Mouse (Mus musculus) megakaryocyte, embryonic 14.5 days (primary cell): ENCODE measurements around the gene Zfp2. TPM values are rescaled to one million over a fixed set of nuclear protein-coding genes. Genes with fewer than 3 reads are reported as not detected.
A peak's percentile ranks its signal among the peaks of the same experiment; 100 is the strongest.

Experiments
- H3K27me3 ChIP-seq: replicated peaks from 2 replicates; pipeline ENCODE3; 2012; ENCODE audit warnings: inconsistent platforms
- H3K36me3 ChIP-seq: replicated peaks from 2 replicates; pipeline ENCODE3; 2012; ENCODE audit warnings: low read length, inconsistent platforms, mixed read lengths
- H3K4me1 ChIP-seq: 2 replicates; pipeline ENCODE4 v1.6.1; 2012; ENCODE audit warnings: inconsistent platforms
- H3K4me3 ChIP-seq: replicated peaks from 2 replicates; pipeline ENCODE3; 2012; ENCODE audit warnings: moderate library complexity, mild to moderate bottlenecking, inconsistent platforms
- H3K9me3 ChIP-seq: 2 replicates; pipeline ENCODE4 v1.6.1; 2012; ENCODE audit warnings: inconsistent platforms
- FLI1 ChIP-seq: IDR thresholded peaks from 2 replicates; pipeline ENCODE4 v1.6.1; 2012; ENCODE audit warnings: low read length, inconsistent platforms, mixed read lengths
- GATA1 ChIP-seq: IDR thresholded peaks from 3 replicates; pipeline ENCODE4 v1.6.1; 2012; ENCODE audit warnings: mixed read lengths, low read length, inconsistent platforms, borderline replicate concordance
- polyA plus RNA-seq: library from polyadenylated mRNA; stranded (reverse); fragments of >175 nt; gene quantifications from 2 replicates; pipeline ENCODE4 v1.2.3, GENCODE M21; 2012; ENCODE audit warnings: low replicate concordance; ENCODE audit not compliant: insufficient read depth

The Zfp2 gene
- polyA plus RNA-seq, 1 experiment = not detected

DNA sequence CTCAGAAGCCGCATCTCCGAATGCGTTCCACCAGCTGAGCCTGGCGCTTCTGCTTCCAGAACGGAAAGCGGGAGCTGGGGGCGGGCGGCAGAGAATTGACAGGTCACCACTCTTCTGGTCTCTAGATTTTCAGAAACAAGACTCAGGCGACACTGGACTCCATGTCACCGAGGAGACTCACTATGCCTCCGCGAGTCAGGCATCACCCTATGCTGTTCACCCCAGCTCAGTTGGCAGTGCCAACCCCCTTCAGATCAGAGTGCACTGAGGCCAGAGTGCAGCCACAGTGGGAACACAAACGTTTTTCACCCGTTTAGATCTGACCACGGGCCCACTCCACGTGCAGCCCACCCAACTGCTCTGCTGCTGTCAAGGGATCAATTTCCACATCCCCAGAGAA is 15.1 kb upstream of the Zfp2 start:
- Histone ChIP-seq H3K36me3 (no peaks in the 10 kb centered on the region), H3K27me3 (peaks cover 19% of the 10 kb centered on the region), H3K9me3 (peaks cover 16% of the 10 kb centered on the region; the same call in 1 of the 2 replicates), H3K4me3 (peak overlapping the region; percentile 92), H3K4me1 (peaks cover 10% of the 10 kb centered on the region)
- no peak for TF ChIP-seq FLI1
- no peak for TF ChIP-seq GATA1

DNA sequence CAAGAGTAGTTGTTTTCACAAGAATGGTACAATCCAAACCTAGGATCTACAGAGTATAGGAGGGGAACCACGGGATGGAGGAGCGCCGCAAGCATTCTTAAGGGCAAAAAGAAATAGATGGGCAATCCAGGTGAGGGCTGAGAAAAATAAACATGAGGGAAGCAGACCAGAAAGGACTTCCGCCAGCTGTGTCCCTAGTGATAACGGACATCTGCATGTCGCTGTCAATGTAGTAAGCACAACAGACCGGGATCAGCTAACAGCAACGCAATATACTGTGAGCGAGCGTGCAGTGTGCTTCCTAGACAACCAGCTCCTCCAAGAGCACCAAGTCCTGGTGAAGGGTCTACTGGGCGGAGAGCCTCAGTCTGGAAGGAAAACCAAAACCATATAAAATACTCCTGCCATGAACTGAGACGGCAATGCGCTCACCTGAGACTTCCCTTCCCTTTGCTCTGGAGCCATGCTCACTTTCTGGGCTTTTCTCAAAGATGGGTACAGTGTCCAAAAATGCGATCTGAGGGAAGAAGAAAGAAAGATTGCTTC is 14.6 kb upstream of the Zfp2 start:
- TF ChIP-seq GATA1 (no peak), FLI1 (no peak)
- Histone ChIP-seq H3K9me3 (peaks cover 20% of the 10 kb centered on the region; the same call in 1 of the 2 replicates), H3K36me3 (no peaks in the 10 kb centered on the region), H3K4me3 (peak overlapping the region; percentile 92), H3K27me3 (peaks cover 19% of the 10 kb centered on the region), H3K4me1 (peaks cover 10% of the 10 kb centered on the region)

DNA sequence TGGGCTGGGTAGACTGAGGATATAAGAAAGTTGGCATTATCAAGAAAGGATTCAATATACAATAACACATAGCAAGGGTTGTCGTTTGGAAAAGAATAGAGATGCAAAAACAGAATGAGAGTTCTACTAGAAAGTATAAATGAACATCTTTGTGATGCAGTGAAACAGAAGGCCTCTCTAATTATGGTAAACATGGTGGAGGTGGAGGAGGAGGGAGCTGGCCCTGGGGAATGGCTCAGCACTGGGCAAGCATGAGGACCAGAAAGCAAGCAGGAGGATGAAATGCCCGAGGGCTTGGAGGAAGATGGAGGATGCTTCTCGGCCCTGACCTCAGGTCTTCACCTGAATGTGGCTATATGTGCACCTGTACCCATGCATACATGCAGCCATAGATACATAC is 1.5 kb downstream of the Zfp2 start:
- Histone ChIP-seq H3K4me3 (no peak overlapping the region), H3K36me3 (peaks cover 15% of the 10 kb centered on the region), H3K9me3 (peaks cover 31% of the 10 kb centered on the region), H3K27me3 (peaks cover 3% of the 10 kb centered on the region), H3K4me1 (peaks cover 6% of the 10 kb centered on the region)
- no peak for TF ChIP-seq GATA1
- TF ChIP-seq FLI1 = no peak

DNA sequence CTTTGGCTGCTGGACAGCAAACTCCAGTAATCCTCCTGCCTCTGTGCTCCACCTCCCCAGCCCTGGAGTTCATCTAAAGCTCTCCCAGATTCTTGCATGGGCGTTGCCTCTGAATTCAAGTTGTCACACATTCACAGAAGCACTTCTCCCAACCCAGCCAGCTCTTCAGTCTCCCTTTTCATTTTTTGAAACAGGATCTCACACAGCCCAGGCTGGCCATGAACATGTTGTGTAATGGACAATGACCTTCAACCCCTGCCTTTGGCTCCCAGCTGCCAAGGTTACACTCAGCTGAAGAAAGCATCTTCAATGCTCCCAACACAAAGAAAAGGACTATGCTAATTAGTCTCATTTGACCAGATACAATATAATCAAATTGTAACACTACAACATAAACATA is 2.7 kb downstream of the Zfp2 start:
- no peak for TF ChIP-seq GATA1
- no peak for TF ChIP-seq FLI1
- Histone ChIP-seq H3K4me1 (peaks cover 6% of the 10 kb centered on the region), H3K9me3 (peaks cover 36% of the 10 kb centered on the region), H3K4me3 (no peak overlapping the region), H3K36me3 (peaks cover 19% of the 10 kb centered on the region), H3K27me3 (peaks cover 3% of the 10 kb centered on the region)

DNA sequence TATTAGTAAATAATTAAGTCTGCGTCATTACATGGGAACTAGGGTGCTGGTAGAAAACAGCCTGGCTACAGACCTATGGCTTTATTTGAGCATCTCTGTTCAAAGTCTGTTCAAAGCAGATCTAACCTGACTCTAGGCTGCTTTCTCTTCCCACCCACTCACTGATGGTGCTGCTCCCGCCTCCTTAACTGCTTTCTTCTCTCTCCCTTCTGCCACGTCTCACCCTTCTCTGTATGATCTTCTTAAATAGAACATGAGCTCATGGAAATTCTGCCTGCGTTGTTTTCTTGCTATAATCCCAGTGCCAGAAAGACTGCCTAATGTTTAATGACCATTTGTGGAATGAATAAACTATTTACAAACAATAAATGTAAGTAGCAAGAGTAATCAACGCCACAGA is 7.8 kb downstream of the Zfp2 start:
- Histone ChIP-seq H3K36me3 (peaks cover 36% of the 10 kb centered on the region), H3K4me1 (no peaks in the 10 kb centered on the region), H3K4me3 (no peak overlapping the region), H3K9me3 (peaks cover 58% of the 10 kb centered on the region), H3K27me3 (no peaks in the 10 kb centered on the region)
- TF ChIP-seq GATA1 (no peak), FLI1 (no peak)

DNA sequence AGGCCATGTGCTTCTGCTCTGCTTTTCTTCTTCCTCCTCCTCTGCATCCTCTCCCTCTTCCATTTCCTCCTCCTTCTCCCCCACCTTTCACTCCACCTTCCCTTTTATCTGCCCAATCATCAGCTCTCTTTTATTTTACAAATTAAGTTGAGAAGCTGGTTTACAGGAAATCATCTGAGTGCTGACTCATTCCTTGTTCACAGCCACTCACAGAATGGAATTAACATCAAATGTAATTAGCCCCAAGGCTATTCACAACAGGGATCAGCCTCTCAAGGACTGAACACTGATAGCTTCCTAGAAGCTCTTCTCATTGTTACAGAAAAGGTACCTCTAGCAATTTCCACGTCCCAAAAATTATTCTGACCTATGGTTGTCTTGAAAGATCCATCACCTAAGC is 18.6 kb downstream of the Zfp2 start:
- H3K9me3 ChIP-seq = peaks cover 67% of the 10 kb centered on the region
- TF ChIP-seq FLI1 (no peak), GATA1 (no peak)
- H3K36me3 ChIP-seq = peaks cover 4% of the 10 kb centered on the region

DNA sequence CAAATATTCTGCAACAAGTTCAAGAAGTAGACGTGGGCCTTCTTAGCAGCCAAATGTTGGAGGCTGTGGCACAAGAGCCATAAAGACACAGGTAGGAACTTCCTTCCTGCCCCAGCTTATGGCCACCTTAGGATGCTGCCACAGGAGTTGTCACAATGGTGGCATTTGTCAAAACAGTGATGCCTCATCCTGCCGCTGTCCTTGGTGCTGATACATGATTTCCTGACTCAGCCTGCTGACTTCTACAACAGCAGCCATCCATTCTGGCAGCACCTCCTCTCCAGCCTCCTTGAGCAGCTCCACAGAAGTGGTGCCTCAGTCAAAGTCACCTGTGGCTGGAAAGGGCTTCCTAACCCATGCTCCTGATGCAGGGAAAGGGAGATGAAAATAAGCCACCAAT is 23.5 kb downstream of the Zfp2 start:
- TF ChIP-seq GATA1 = no peak
- TF ChIP-seq FLI1 = no peak
- no peaks in the 10 kb centered on the region for H3K36me3 ChIP-seq
- no peaks in the 10 kb centered on the region for H3K4me1 ChIP-seq
- H3K27me3 ChIP-seq = no peaks in the 10 kb centered on the region
- H3K9me3 ChIP-seq = peaks cover 40% of the 10 kb centered on the region
- H3K4me3 ChIP-seq = no peak overlapping the region

More for the DNA sequence above, 18.6 kb downstream of the Zfp2 start:
- no peaks in the 10 kb centered on the region for H3K4me1 ChIP-seq
- no peaks in the 10 kb centered on the region for H3K27me3 ChIP-seq
- H3K4me3 ChIP-seq = no peak overlapping the region

DNA sequence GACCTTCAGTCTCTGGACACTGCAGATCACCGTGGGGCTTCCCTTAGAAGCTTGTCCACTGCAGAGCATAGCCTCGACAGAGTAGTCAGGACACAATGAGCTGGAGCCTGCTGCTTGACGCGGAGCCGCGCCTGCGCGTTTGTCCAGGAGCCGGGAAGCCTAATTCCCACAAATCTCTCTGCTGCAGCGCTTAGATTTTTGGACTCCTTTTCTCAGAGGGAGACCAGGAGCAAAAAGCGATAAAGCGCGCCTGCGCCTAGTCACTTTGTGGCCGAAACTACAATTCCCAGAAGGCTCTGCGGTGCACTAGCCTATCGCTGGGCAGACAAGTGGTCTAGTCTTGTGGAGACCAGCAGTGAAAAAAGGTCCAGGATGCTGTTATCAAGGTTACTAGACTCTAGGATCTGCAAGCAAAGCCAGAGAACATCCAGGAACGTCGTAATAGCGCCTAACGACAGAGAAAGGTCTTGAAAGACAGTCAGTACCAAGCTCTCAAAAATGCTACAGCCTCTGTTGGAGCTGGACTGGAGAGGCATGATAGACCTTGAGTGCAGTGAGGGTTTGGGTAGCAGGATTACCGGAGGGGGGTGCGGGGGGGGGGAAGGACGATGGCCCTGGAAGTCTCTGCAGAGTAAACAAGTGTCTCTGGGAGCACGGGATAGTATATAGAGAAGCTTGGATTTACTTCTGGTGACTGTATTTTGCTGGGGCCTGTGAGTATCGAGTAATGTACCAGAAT is 28.4 kb downstream of the Zfp2 start, which contains the start of gene Zfp454:
Gene Zfp454, minus strand, starts transcription at position 262 of the 739 bp plus-strand sequence.
- no peaks in the 10 kb centered on the region for H3K36me3 ChIP-seq
- no peak for TF ChIP-seq FLI1
- no peak for TF ChIP-seq GATA1
- peaks cover 36% of the 10 kb centered on the region for H3K9me3 ChIP-seq

DNA sequence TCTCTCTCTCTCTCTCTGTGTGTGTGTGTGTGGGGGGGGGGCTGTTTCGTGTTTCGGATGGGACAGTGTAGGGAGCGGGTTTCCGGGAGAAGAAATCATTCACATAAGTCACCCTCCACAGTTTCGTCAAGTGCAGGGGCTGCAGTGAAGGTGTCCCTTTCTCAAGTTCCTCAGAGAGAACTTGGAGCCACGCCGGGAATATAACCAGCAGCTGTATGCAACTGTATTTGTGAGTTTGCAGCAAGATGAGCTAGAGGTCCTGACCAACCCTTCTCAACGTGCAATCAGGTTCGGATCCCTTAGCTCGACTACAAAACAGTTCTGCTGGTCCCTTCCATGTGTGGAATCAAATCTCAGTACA is 29.1 kb downstream of the Zfp2 start:
- H3K4me3 ChIP-seq = no peak overlapping the region
- TF ChIP-seq FLI1 (no peak), GATA1 (no peak)
- H3K27me3 ChIP-seq = peaks cover 10% of the 10 kb centered on the region
- H3K4me1 ChIP-seq = no peaks in the 10 kb centered on the region
- H3K9me3 ChIP-seq = peaks cover 32% of the 10 kb centered on the region
- no peaks in the 10 kb centered on the region for H3K36me3 ChIP-seq

More for the DNA sequence above, 28.4 kb downstream of the Zfp2 start, which contains the start of gene Zfp454:
- Histone ChIP-seq H3K4me1 (no peaks in the 10 kb centered on the region), H3K27me3 (peaks cover 10% of the 10 kb centered on the region), H3K4me3 (no peak within 1 kb of the TSS)

DNA sequence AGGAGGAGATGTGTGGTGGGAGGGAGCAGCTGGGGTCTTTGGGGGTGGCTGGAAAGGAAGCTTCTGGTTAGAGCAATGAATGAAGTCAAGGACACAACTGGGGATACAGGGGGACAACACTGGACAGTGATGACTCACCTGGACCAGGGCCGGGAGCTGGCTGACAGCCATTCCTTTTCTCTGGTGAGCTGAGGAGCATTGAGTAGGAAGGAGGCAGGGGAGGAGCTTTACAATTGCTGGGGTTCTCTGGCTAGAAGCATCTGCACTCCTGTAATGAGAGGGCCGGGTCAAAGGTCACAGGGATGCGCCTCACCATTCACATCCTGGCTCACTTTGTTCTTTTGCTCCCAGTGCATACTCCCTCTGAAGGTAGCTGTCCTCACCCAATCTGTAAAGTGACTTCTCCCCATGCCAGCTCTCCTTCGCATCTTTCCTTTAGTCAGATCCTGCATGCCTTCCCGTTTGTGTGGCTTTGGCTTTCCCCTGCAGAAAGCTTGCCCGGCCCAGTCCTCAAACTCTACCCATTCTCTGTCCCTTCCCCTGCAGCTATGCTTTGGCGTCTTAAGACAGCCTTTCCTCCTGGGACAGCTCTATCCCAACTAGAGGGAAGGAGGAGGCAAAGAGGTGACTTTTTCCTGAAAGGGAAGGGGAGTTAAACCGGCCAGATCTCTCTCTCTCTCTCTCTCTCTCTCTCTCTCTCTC is 29.6 kb downstream of the Zfp2 start:
- H3K36me3 ChIP-seq = no peaks in the 10 kb centered on the region
- H3K27me3 ChIP-seq = peaks cover 10% of the 10 kb centered on the region
- no peaks in the 10 kb centered on the region for H3K4me1 ChIP-seq
- no peak overlapping the region for H3K4me3 ChIP-seq
- TF ChIP-seq FLI1 = no peak
- TF ChIP-seq GATA1 = no peak
- peaks cover 31% of the 10 kb centered on the region for H3K9me3 ChIP-seq

DNA sequence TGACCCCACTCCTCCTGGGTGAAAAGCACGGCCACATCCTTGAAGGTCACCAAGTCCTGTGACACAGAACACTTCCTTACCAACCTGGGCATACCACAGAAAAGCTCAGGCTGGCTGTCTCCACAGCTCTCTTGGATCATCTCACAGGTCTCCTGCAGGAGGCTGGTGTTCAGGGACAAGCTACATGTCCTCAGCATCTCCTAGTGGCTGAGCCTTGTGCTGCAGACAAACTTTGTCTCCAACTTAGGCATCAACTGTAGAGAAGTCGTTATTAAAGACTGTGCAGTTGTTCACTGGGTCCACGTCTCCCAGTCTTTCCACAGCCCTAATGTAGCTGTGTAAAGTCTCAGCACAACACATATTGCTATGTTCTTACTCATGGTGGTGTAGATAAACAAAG is 32.2 kb downstream of the Zfp2 start:
- TF ChIP-seq FLI1 (no peak), GATA1 (no peak)
- H3K36me3 ChIP-seq = no peaks in the 10 kb centered on the region
- no peaks in the 10 kb centered on the region for H3K4me1 ChIP-seq
- H3K4me3 ChIP-seq = no peak overlapping the region
- peaks cover 32% of the 10 kb centered on the region for H3K9me3 ChIP-seq
- peaks cover 10% of the 10 kb centered on the region for H3K27me3 ChIP-seq
